Mouse (Mus musculus): ENCODE results near the gene Rnf149. TPM values are rescaled to one million over a fixed set of nuclear protein-coding genes. Genes with fewer than 3 reads are reported as not detected.

Gene Rnf149
- polyA plus RNA-seq (2015; fragmentation: Nextera tagmentation; extraction: Ambion mirVana): 14.5 and 15.2 TPM in 2 replicates

DNA sequence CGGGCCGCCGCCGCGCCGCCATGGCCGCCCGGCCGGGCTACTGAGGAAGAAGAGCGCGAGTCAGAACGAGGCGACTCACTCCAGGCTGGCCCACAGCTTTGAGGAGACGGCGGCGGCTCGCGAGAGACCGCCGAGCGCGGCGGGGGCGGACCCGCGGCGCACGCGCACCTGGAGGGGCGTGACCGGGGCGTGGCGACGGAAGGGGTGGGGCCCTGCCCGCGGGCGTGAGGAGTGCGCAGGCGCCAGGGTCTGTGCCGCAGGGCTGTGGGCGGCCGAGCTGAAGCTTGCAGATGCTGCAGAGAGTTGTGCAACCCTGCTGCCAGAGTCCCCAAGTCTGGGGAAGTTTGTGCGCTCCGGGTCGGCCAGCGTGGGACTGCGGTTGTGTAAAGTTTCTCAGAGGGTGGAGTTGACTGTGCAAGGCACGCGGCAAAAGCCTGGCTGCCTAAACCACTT, at the start of gene Rnf149:
Gene Rnf149, minus strand, starts transcription at position 153 of the 453 bp plus-strand sequence.
- under 1% methylated on average over 49 of the region's 49 CpGs for WGBS
- peak; percentile 97 for ATAC-seq (ENCODE audit: extremely low read depth, insufficient number of reproducible peaks, low FRiP score, low TSS enrichment)
- H3K36me3 ChIP-seq: peaks cover 3% of the 10 kb centered on the region; the same call in 1 of the 2 replicates
- no peaks in the 10 kb centered on the region for H3K9me3 ChIP-seq
- H3K4me2 ChIP-seq: peak within 1 kb of the TSS; percentile 77
- no peaks in the 10 kb centered on the region for H3K27me3 ChIP-seq (replicated peaks)
- peak within 1 kb of the TSS; percentile 99 for H3K27ac ChIP-seq (replicated peaks)
- H3K9ac ChIP-seq: peak within 1 kb of the TSS; percentile 99
- H3K4me3 ChIP-seq: peak within 1 kb of the TSS; percentile 94
- peaks cover 37% of the 10 kb centered on the region for H3K4me1 ChIP-seq

DNA sequence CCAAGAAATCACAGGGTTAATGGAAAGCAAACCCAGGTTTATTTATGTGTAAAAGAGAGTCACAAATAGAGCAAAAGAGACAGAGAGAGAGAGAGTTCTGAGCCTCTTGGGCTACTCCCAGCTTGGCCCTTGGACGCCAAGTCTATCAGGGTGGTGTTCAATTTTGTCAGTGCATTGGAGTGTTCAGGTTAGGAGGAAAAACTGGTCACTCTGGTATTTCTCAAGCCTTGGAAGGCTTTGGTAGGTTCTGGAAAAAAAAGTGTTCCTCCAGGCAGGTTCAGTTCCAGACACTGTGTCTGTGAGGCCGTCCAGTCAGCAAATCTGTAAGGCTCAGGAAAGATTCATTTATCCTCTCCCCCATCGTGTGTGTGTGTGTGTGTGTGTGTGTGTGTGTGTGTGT, 48.3 kb upstream of the Rnf149 start:
- WGBS: 47% methylated on average over 3 of the region's 3 CpGs
- no peak overlapping the region for H3K9ac ChIP-seq
- H3K36me3 ChIP-seq: no peaks in the 10 kb centered on the region
- no peak overlapping the region for H3K4me2 ChIP-seq
- no peak overlapping the region for H3K4me3 ChIP-seq
- H3K4me1 ChIP-seq: no peaks in the 10 kb centered on the region
- no peak for ATAC-seq (ENCODE audit: extremely low read depth, insufficient number of reproducible peaks, low FRiP score, low TSS enrichment)
- H3K27ac ChIP-seq (replicated peaks): no peak overlapping the region
- 0 out of 2 replicates have a peak, but pooled peaks cover 4% of the 10 kb centered on the region for H3K27me3 ChIP-seq (replicated peaks)
- no peaks in the 10 kb centered on the region for H3K9me3 ChIP-seq

DNA sequence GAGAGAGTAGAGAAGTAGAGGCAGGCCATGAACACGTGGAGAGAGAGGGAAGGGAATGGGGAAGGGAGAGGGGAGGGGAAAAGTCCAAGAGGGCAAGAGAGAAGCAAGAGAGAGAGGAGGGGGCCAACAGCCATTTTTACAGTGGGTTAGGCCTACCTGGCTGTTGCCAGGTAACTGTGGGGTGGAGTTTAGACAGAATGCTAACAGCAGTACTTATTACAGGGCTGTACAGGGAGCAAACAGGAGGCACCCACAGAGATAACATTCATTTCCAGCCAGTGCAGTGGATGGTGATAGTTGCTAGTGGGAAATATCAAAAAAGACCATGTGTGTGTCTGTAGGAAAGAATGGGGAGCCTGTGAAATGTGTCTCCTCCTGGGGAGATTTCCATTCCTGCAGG, 46.5 kb upstream of the Rnf149 start:
- no peak overlapping the region for H3K4me2 ChIP-seq
- 21% methylated on average over 1 of the region's 1 CpGs for WGBS
- no peak overlapping the region for H3K4me3 ChIP-seq
- H3K4me1 ChIP-seq: no peaks in the 10 kb centered on the region
- H3K27me3 ChIP-seq (replicated peaks): 0 out of 2 replicates have a peak, but pooled peaks cover 4% of the 10 kb centered on the region
- no peak overlapping the region for H3K9ac ChIP-seq
- H3K36me3 ChIP-seq: no peaks in the 10 kb centered on the region
- no peaks in the 10 kb centered on the region for H3K9me3 ChIP-seq
- no peak overlapping the region for H3K27ac ChIP-seq (replicated peaks)
- ATAC-seq (ENCODE audit: extremely low read depth, insufficient number of reproducible peaks, low FRiP score, low TSS enrichment): no peak

DNA sequence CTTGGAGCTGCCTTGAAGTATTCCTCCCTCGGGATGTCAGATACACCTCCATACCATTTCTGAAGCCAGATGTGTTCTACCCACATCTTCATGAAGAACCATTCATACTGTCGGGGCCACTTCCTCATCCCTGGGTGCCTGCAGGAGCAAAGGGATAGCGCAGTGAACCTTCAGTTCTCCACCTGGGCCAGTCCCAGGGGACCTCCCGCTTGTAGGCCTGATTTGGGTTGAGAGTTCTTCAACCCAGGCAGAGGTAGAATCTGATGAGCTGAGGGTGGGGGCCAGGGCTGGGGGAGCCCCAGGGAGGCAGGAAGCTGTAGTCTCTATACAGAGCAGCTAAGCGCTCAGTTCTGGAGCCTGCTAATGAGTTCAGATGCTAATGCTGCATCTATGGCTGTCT, 45.9 kb upstream of the Rnf149 start:
- no peak overlapping the region for H3K4me3 ChIP-seq
- no peak overlapping the region for H3K9ac ChIP-seq
- no peak overlapping the region for H3K4me2 ChIP-seq
- H3K36me3 ChIP-seq: no peaks in the 10 kb centered on the region
- ATAC-seq (ENCODE audit: extremely low read depth, insufficient number of reproducible peaks, low FRiP score, low TSS enrichment): no peak
- WGBS: 83% methylated on average over 5 of the region's 5 CpGs
- H3K4me1 ChIP-seq: no peaks in the 10 kb centered on the region
- 0 out of 2 replicates have a peak, but pooled peaks cover 4% of the 10 kb centered on the region for H3K27me3 ChIP-seq (replicated peaks)
- H3K9me3 ChIP-seq: no peaks in the 10 kb centered on the region
- no peak overlapping the region for H3K27ac ChIP-seq (replicated peaks)

DNA sequence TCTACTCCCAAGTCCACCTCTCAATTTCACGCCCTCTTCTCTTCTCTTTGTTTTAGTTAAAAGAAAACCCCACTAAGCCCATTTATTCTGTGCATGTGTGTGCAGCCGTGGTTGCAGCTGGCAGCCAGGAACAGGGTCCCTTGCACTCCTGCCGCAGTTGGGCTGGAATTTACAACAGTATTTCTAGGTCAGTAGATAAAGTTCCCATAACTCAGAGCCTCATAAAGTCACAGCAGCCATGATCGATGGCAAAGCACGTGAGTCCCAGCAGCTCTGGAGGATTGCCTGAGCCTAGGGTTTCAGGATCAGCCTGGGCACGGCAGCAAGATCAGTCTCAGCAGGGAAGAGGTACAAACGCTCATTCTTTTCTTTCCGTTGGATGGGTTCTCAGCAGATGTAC, 41.3 kb upstream of the Rnf149 start:
- H3K4me1 ChIP-seq: peaks cover 7% of the 10 kb centered on the region
- no peak overlapping the region for H3K9ac ChIP-seq
- H3K36me3 ChIP-seq: no peaks in the 10 kb centered on the region
- no peaks in the 10 kb centered on the region for H3K9me3 ChIP-seq
- H3K27me3 ChIP-seq (replicated peaks): no peaks in the 10 kb centered on the region
- H3K27ac ChIP-seq (replicated peaks): no peak overlapping the region
- WGBS: 51% methylated on average over 8 of the region's 8 CpGs
- no peak overlapping the region for H3K4me2 ChIP-seq
- ATAC-seq (ENCODE audit: extremely low read depth, insufficient number of reproducible peaks, low FRiP score, low TSS enrichment): no peak
- H3K4me3 ChIP-seq: no peak overlapping the region

DNA sequence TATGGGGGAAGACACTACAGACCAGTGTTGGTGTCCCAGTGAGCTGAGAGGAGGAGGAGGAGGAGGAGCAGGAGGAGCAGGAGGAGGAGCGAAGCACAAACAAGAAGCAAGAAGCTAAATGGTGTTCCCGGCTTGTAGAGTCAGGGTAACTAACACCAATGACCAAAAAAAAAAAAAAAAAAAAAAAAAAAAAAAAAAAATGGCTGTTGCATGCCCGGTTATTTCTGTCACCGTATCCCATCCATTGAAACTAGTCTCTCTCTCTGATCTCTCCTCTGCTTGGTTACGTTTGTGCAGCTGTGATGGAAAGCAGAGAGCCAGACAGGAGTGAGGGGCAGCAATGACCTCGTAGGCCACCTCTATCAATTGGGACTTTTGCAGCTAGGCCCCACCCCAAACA, 38.3 kb upstream of the Rnf149 start:
- no peak overlapping the region for H3K4me2 ChIP-seq
- no peaks in the 10 kb centered on the region for H3K27me3 ChIP-seq (replicated peaks)
- WGBS: 65% methylated on average over 6 of the region's 6 CpGs
- no peak overlapping the region for H3K27ac ChIP-seq (replicated peaks)
- no peaks in the 10 kb centered on the region for H3K9me3 ChIP-seq
- no peak overlapping the region for H3K4me3 ChIP-seq
- H3K9ac ChIP-seq: no peak overlapping the region
- no peak for ATAC-seq (ENCODE audit: extremely low read depth, insufficient number of reproducible peaks, low FRiP score, low TSS enrichment)
- peaks cover 7% of the 10 kb centered on the region for H3K4me1 ChIP-seq
- H3K36me3 ChIP-seq: no peaks in the 10 kb centered on the region

DNA sequence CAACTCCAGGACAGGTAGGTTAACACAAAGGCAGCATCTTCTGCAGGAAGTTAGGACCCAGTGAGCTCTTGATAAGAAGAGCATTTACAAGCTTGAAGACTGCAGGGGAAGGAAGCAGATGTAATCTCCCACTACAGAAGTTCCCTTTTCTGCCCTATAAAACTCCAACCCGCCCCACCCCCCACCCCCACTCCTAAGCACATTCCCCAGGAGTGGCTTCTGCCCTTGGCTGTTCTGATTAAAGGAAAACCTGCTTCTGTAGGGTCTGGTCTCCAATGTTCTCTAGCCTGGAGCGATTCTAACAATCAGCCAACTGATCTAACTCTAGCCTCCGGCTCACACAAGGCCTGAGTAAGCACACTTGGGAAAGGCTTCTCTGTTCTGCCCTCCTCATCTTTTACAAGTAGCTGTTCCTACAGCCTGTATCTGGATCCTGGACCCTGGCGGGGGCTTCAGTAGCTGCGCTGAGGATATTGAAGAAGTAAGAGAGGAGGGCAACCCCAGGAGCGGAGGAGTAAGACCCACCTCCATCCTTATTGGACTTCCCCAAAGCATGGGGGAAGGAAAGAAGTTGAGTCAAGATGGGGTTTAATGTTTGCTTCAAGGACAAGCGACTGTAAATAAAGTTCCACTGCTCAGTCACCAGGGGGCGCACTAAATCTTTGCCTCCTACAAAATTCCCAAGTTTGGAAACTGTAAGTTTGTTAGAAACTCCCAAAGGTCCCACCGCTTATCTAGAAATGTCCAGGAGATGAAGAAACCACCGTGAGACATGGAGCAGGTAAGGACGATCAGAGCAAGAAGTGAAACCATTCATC, 37.5 kb upstream of the Rnf149 start:
- no peak overlapping the region for H3K4me3 ChIP-seq
- no peaks in the 10 kb centered on the region for H3K36me3 ChIP-seq
- no peak overlapping the region for H3K9ac ChIP-seq
- H3K4me1 ChIP-seq: peaks cover 7% of the 10 kb centered on the region
- WGBS: 12% methylated on average over 11 of the region's 11 CpGs
- H3K27ac ChIP-seq (replicated peaks): no peak overlapping the region
- H3K9me3 ChIP-seq: no peaks in the 10 kb centered on the region
- no peak for ATAC-seq (ENCODE audit: extremely low read depth, insufficient number of reproducible peaks, low FRiP score, low TSS enrichment)
- H3K4me2 ChIP-seq: peak overlapping the region; percentile 49
- H3K27me3 ChIP-seq (replicated peaks): no peaks in the 10 kb centered on the region

DNA sequence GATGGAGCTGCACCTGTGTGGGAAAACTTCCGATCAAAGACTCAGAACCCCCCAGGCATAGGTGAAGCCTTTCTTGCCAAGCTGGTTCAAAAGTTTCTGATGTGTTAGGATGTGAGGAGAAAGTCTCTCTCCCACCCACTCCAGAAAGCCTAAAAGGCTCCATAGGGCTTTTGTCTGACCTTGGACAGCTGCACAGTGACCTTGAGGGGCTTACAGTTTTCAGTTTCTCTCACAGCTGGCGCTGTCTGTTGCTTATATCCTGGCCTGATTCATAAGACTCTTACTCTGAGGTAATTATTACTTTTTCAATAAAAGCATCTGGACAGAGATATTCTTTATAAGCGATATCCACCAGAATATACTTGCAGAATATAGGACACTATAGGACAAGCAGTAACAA, 35.9 kb upstream of the Rnf149 start:
- no peaks in the 10 kb centered on the region for H3K36me3 ChIP-seq
- H3K4me3 ChIP-seq: no peak overlapping the region
- H3K27ac ChIP-seq (replicated peaks): no peak overlapping the region
- no peak for ATAC-seq (ENCODE audit: extremely low read depth, insufficient number of reproducible peaks, low FRiP score, low TSS enrichment)
- no peaks in the 10 kb centered on the region for H3K27me3 ChIP-seq (replicated peaks)
- 82% methylated on average over 3 of the region's 3 CpGs for WGBS
- no peak overlapping the region for H3K4me2 ChIP-seq
- no peaks in the 10 kb centered on the region for H3K9me3 ChIP-seq
- peaks cover 21% of the 10 kb centered on the region for H3K4me1 ChIP-seq
- H3K9ac ChIP-seq: no peak overlapping the region

DNA sequence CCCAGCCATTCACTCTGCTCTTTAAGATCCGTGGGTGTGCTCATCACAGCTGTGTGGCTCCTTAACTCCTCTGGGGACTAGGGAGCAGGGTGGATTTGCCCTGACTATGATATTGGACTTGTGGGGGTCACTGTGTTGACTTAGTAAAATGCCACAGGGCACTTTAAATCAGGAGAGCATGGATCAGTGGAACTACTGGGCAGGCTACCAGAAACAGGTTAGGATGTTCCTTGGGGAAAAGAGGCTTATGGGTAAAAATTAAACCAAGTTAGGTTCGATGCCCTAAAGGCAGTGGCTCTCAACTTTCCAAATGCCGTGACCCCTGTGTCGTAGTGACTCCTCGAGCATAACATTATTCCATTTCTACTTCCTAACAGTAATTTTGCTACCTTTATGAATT, 35.3 kb upstream of the Rnf149 start:
- 73% methylated on average over 5 of the region's 5 CpGs for WGBS
- Histone ChIP-seq H3K36me3 (no peaks in the 10 kb centered on the region), H3K9me3 (no peaks in the 10 kb centered on the region), H3K4me3 (no peak overlapping the region), H3K27me3 (replicated peaks) (no peaks in the 10 kb centered on the region), H3K27ac (replicated peaks) (no peak overlapping the region), H3K4me2 (no peak overlapping the region), H3K9ac (no peak overlapping the region), H3K4me1 (peaks cover 22% of the 10 kb centered on the region)
- ATAC-seq (ENCODE audit: extremely low read depth, insufficient number of reproducible peaks, low FRiP score, low TSS enrichment): no peak

DNA sequence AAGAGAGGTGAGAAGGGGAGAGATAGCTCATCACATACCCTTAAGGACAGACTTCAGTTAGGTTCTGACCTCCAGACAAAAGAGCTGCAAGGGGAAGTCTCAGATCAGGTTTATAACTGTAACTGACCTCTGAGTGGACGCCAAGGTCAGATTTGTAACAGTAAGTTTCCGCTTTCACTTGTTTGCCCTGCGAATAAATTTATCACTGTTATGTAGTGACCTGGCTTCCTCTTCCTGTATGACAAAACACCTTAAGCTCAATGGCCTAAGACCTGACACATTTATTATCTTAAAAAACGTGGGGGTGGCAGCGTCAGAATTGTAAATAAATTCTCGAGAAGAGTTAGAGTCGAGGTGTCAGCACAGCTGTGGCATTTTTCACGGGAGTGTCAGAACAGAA, 31.3 kb upstream of the Rnf149 start:
- no peaks in the 10 kb centered on the region for H3K27me3 ChIP-seq (replicated peaks)
- no peak overlapping the region for H3K27ac ChIP-seq (replicated peaks)
- H3K9ac ChIP-seq: no peak overlapping the region
- ATAC-seq (ENCODE audit: extremely low read depth, insufficient number of reproducible peaks, low FRiP score, low TSS enrichment): no peak
- peaks cover 35% of the 10 kb centered on the region for H3K4me1 ChIP-seq
- no peaks in the 10 kb centered on the region for H3K9me3 ChIP-seq
- H3K4me2 ChIP-seq: no peak overlapping the region
- WGBS: 42% methylated on average over 8 of the region's 8 CpGs
- H3K36me3 ChIP-seq: no peaks in the 10 kb centered on the region
- H3K4me3 ChIP-seq: no peak overlapping the region

DNA sequence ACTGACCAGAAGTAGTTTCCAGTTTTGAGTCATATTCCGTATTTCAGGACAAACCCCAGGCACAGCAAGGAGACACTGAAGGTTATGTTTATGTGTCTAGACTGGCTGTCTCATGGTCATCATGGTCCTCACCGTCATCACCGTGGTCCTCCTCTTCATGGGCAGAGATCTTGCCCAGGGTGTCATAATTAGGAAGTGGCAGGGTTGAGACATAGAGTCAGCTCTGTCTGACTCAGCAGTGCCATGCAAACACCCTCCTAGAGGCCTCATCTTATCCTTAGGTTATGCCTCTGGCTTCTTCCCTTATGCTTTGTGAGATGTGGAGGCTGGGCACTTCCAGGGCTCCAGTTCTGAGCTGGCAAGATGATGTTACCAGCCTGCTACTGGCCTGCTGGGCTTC, 25.3 kb upstream of the Rnf149 start:
- no peaks in the 10 kb centered on the region for H3K9me3 ChIP-seq
- no peak overlapping the region for H3K9ac ChIP-seq
- no peak overlapping the region for H3K27ac ChIP-seq (replicated peaks)
- H3K27me3 ChIP-seq (replicated peaks): no peaks in the 10 kb centered on the region
- WGBS: 87% methylated on average over 3 of the region's 3 CpGs
- no peak overlapping the region for H3K4me2 ChIP-seq
- H3K36me3 ChIP-seq: no peaks in the 10 kb centered on the region
- ATAC-seq (ENCODE audit: extremely low read depth, insufficient number of reproducible peaks, low FRiP score, low TSS enrichment): no peak
- H3K4me3 ChIP-seq: no peak overlapping the region
- H3K4me1 ChIP-seq: peaks cover 28% of the 10 kb centered on the region

DNA sequence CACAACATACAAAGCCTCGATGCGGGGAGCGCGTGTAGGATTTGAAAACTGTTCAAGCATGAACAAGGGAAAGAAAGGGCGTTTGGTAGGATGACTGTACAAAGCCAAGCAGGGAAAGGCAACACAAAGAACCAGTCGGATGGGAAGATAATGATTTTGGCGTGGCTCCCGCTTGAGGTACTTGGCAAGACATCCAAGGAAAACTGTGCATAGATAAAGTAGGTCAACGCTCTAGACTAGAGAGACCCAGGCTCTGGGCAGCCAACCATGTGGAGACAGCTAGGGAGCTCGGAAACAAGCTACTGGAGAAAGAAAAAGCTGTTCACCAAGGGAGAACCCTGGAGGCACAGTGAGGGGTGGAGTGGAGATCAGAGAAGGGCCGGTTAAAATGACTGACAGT, 21.5 kb upstream of the Rnf149 start:
- WGBS: 57% methylated on average over 11 of the region's 11 CpGs
- H3K27ac ChIP-seq (replicated peaks): no peak overlapping the region
- no peak overlapping the region for H3K9ac ChIP-seq
- H3K4me1 ChIP-seq: peaks cover 7% of the 10 kb centered on the region; the same call in 1 of the 2 replicates
- no peak overlapping the region for H3K4me3 ChIP-seq
- no peaks in the 10 kb centered on the region for H3K36me3 ChIP-seq
- H3K27me3 ChIP-seq (replicated peaks): no peaks in the 10 kb centered on the region
- no peak for ATAC-seq (ENCODE audit: extremely low read depth, insufficient number of reproducible peaks, low FRiP score, low TSS enrichment)
- H3K9me3 ChIP-seq: no peaks in the 10 kb centered on the region
- H3K4me2 ChIP-seq: no peak overlapping the region

Measured in heart, embryonic 13.5 days (tissue).